Mouse (Mus musculus) bone marrow macrophage, adult 2 months (primary cell): ENCODE measurements around the gene Blzf1.

Experiments
- CTCF ChIP-seq: IDR thresholded peaks from 2 replicates; pipeline ENCODE4 v1.5.1; 2012; ENCODE audit warnings: low read depth, mild to moderate bottlenecking, low read length, moderate library complexity
- POLR2A ChIP-seq: IDR thresholded peaks from 2 replicates; pipeline ENCODE4 v1.6.1; 2012; ENCODE audit warnings: mild to moderate bottlenecking, low read depth, low read length, borderline replicate concordance

DNA sequence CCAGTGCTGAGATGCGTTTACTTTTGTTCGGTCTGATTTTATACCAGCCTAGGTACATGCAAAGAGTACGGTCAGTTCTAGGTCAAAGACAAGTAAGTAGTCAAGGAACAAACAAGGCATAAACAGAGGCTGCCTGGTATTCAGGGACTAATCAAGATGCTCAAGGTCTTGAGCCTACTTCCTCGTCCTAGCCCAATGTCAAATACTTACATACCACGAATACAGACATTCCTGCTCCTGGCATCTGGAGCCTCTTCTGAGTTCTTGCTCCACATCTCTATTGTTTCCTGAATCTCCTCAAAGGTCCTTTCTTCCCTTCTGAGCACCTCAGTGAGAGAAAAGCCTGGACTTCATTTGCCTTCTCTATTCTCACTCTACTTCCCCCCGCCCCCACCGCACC lies 36.3 kb downstream of the Blzf1 start:
- TF ChIP-seq POLR2A (no peak), CTCF (no peak)
